Mouse (Mus musculus) adrenal gland, postnatal 25 days (tissue): ENCODE results near the gene Pdlim3. TPM values are rescaled to one million over a fixed set of nuclear protein-coding genes. Genes with fewer than 3 reads are reported as not detected.

Experiments
- DNase-seq: peaks from one replicate; pipeline ENCODE4 v3.0.0; 2021; ENCODE audit warnings: mixed read lengths
- total RNA-seq: library from RNA; stranded (reverse); gene quantifications from 2 replicates; pipeline ENCODE4 v1.2.3, GENCODE M21; 2021

The Pdlim3 gene
- total RNA-seq, 1 experiment from 2014 or later, result 1.9 TPM

- no peak for DNase-seq
Measured at GRCm38 (mm10) chr8:45905591-45906250, 20.5 kb downstream of the Pdlim3 start.

GRCm38 (mm10) chr8:45906251-45906619 is 21.0 kb downstream of the Pdlim3 start:
- DNase-seq, result no peak

- no peak for DNase-seq
Measured at GRCm38 (mm10) chr8:45913707-45914106, 28.4 kb downstream of the Pdlim3 start.

- no peak for DNase-seq
Measured at GRCm38 (mm10) chr8:45916496-45916895, 31.2 kb downstream of the Pdlim3 start.

GRCm38 (mm10) chr8:45917040-45917679 is 31.9 kb downstream of the Pdlim3 start:
- no peak for DNase-seq

- DNase-seq, result no peak
Measured at GRCm38 (mm10) chr8:45918891-45919290, 33.6 kb downstream of the Pdlim3 start.

- DNase-seq, result no peak
Measured at GRCm38 (mm10) chr8:45920392-45920791, 35.1 kb downstream of the Pdlim3 start.

GRCm38 (mm10) chr8:45922116-45922515 is 36.9 kb downstream of the Pdlim3 start:
- no peak for DNase-seq

- DNase-seq, result peak; percentile 99
Measured at GRCm38 (mm10) chr8:45934582-45935014, 49.3 kb downstream of the Pdlim3 start, which contains the start of gene Ccdc110. Gene Ccdc110 (plus strand): TSS chr8:45934619.

- DNase-seq, result no peak
Measured at GRCm38 (mm10) chr8:45936986-45937385, 51.7 kb downstream of the Pdlim3 start.

GRCm38 (mm10) chr8:45946283-45946682 is 61.0 kb downstream of the Pdlim3 start:
- no peak for DNase-seq

GRCm38 (mm10) chr8:45950622-45951021 is 65.4 kb downstream of the Pdlim3 start:
- DNase-seq, result no peak

Other genes with a start within 250 kb of the Pdlim3 start
- gene Ccdc110, start 49.2 kb downstream of the Pdlim3 start, total RNA-seq, result not detected in 2 replicates
- gene 1700029J07Rik, start 89.8 kb downstream of the Pdlim3 start, total RNA-seq, result 2.1 and 2.6 TPM in 2 replicates
- 60.6 and 61.5 TPM in 2 replicates for gene Ufsp2, start 90.1 kb downstream of the Pdlim3 start, total RNA-seq
- gene Lrp2bp, start 113.8 kb downstream of the Pdlim3 start, total RNA-seq, result 0.33 and 0.81 TPM in 2 replicates
- gene Ankrd37, start 120.2 kb downstream of the Pdlim3 start, total RNA-seq, result not detected in 2 replicates